Mouse (Mus musculus) limb, embryonic 14.5 days (tissue): ENCODE results near the gene Nos3. TPM values are rescaled to one million over a fixed set of nuclear protein-coding genes. Genes with fewer than 3 reads are reported as not detected.

ENCODE experiments used
- ATAC-seq: fragments of 200-750 bp; cut with Nextera tagmentation; 2 replicates; pipeline ENCODE4 v1.8.0; 2017; ENCODE audit warnings: low read depth, moderate number of reproducible peaks, moderate TSS enrichment; ENCODE audit not compliant: low FRiP score
- DNase-seq: peaks from one replicate; pipeline ENCODE4 v3.0.0-alpha.2; 2015; ENCODE audit warnings: low spot score
- H3K27ac ChIP-seq: fragments of 300-500 bp; sonication (generic); replicated peaks from 2 replicates; pipeline ENCODE4 v1.5.1; 2014; ENCODE audit warnings: low read depth, mild to moderate bottlenecking, low read length, moderate library complexity, mixed read lengths
- H3K27me3 ChIP-seq: fragments of 300-500 bp; sonication (generic); 2 replicates; pipeline ENCODE4 v1.6.1; 2014; ENCODE audit warnings: low read length, mixed read lengths; ENCODE audit not compliant: control insufficient read depth, insufficient read depth
- H3K36me3 ChIP-seq: fragments of 300-500 bp; sonication (generic); 2 replicates; pipeline ENCODE4 v1.6.1; 2014; ENCODE audit warnings: mild to moderate bottlenecking, low read length, moderate library complexity, mixed read lengths; ENCODE audit not compliant: control insufficient read depth, insufficient read depth
- H3K4me1 ChIP-seq: fragments of 300-500 bp; sonication (generic); 2 replicates; pipeline ENCODE4 v1.6.1; 2014; ENCODE audit warnings: antibody characterized with exemption, low read length, mixed read lengths; ENCODE audit not compliant: control insufficient read depth, insufficient read depth
- H3K4me2 ChIP-seq: fragments of 300-500 bp; sonication (generic); replicated peaks from 2 replicates; pipeline ENCODE4 v1.6.1; 2014; ENCODE audit warnings: low read depth, mild to moderate bottlenecking, low read length, moderate library complexity; ENCODE audit not compliant: severe bottlenecking
- H3K4me3 ChIP-seq: fragments of 300-500 bp; sonication (generic); replicated peaks from 2 replicates; pipeline ENCODE4 v1.5.1; 2014; ENCODE audit warnings: low read length
- H3K9ac ChIP-seq: fragments of 300-500 bp; sonication (generic); 2 replicates; pipeline ENCODE4 v1.6.1; 2014; ENCODE audit warnings: mild to moderate bottlenecking, low read depth, low read length, moderate library complexity; ENCODE audit not compliant: severe bottlenecking
- H3K9me3 ChIP-seq: fragments of 300-500 bp; sonication (generic); 2 replicates; pipeline ENCODE4 v1.6.1; 2016; ENCODE audit warnings: low read length; ENCODE audit not compliant: control insufficient read depth
- POLR2A ChIP-seq: fragments of 200-500 bp; IDR thresholded peaks from 2 replicates; pipeline ENCODE4 v1.8.0; 2012; ENCODE audit warnings: inconsistent platforms, mild to moderate bottlenecking, moderate library complexity, borderline replicate concordance; ENCODE audit not compliant: insufficient read depth, insufficient read length; ENCODE audit errors: extremely low read depth
- WGBS: fragments of 180-500 bp; shearing (Covaris S2); extraction: QIAGEN DNeasy Blood & Tissue Kit; methylation state at CpG from one replicate; pipeline ENCODE4 v1.1.7; 2014; 5-methylcytosine and 5-hydroxymethylcytosine counted together
- polyA plus RNA-seq, 2 experiments: library from polyadenylated mRNA; depleted of rRNA in 1 of 2; stranded (reverse) in 1 of 2; unstranded in 1 of 2; fragments of >200 nt; fragmentation: Nextera tagmentation in 1 of 2; extraction: Ambion mirVana in 1 of 2; gene quantifications; 2 replicates each; pipeline versions ENCODE4 v1.2.1 to v1.2.3; 2012 to 2014

The Nos3 gene
- polyA plus RNA-seq, 2 experiments, result 4.8 to 7.3 TPM

GRCm38 (mm10) chr5:24356764-24357163 is 7.8 kb upstream of the Nos3 start:
- H3K9me3 ChIP-seq, result no peaks in the 10 kb centered on the region
- ATAC-seq (no peak), DNase-seq (no peak)
- H3K36me3 ChIP-seq, result no peaks in the 10 kb centered on the region
- no peak overlapping the region for H3K4me3 ChIP-seq
- H3K4me2 ChIP-seq, result no peak overlapping the region
- no peak overlapping the region for H3K9ac ChIP-seq
- no peaks in the 10 kb centered on the region; the same call in 1 of the 2 replicates for H3K27me3 ChIP-seq
- peaks cover 12% of the 10 kb centered on the region for H3K4me1 ChIP-seq
- TF ChIP-seq POLR2A, result no peak
- H3K27ac ChIP-seq, result no peak overlapping the region
- WGBS, result 57% methylated on average over 4 of the region's 4 CpGs

GRCm38 (mm10) chr5:24357461-24357860 is 7.1 kb upstream of the Nos3 start:
- TF ChIP-seq POLR2A, result no peak
- Histone ChIP-seq H3K9me3 (no peaks in the 10 kb centered on the region), H3K4me2 (no peak overlapping the region), H3K4me3 (no peak overlapping the region), H3K27me3 (no peaks in the 10 kb centered on the region; the same call in 1 of the 2 replicates), H3K9ac (no peak overlapping the region), H3K36me3 (no peaks in the 10 kb centered on the region), H3K27ac (no peak overlapping the region), H3K4me1 (peaks cover 5% of the 10 kb centered on the region)
- WGBS, result 11% methylated on average over 7 of the region's 7 CpGs
- DNase-seq, result peak; percentile 97
- peak; percentile 53; the same call in 1 of the 2 replicates for ATAC-seq

- DNase-seq (peak; percentile 69), ATAC-seq (peak; percentile 50; the same call in 1 of the 2 replicates)
- H3K36me3 ChIP-seq, result no peaks in the 10 kb centered on the region
- H3K4me3 ChIP-seq, result no peak overlapping the region
- no peak overlapping the region for H3K9ac ChIP-seq
- no peaks in the 10 kb centered on the region for H3K27me3 ChIP-seq
- TF ChIP-seq POLR2A, result no peak
- no peak overlapping the region for H3K4me2 ChIP-seq
- H3K4me1 ChIP-seq, result no peaks in the 10 kb centered on the region
- H3K9me3 ChIP-seq, result no peaks in the 10 kb centered on the region
- 1% methylated on average over 7 of the region's 7 CpGs for WGBS
- H3K27ac ChIP-seq, result no peak overlapping the region
Measured at GRCm38 (mm10) chr5:24360792-24361454, 3.7 kb upstream of the Nos3 start.

- no peak for TF ChIP-seq POLR2A
- H3K36me3 ChIP-seq, result no peaks in the 10 kb centered on the region
- H3K9ac ChIP-seq, result no peak overlapping the region
- no peaks in the 10 kb centered on the region for H3K27me3 ChIP-seq
- DNase-seq (no peak), ATAC-seq (no peak)
- H3K4me3 ChIP-seq, result no peak overlapping the region
- H3K27ac ChIP-seq, result no peak overlapping the region
- H3K9me3 ChIP-seq, result no peaks in the 10 kb centered on the region
- 78% methylated on average over 2 of the region's 2 CpGs for WGBS
- no peak overlapping the region for H3K4me2 ChIP-seq
- no peaks in the 10 kb centered on the region for H3K4me1 ChIP-seq
Measured at GRCm38 (mm10) chr5:24363467-24363866, 1.1 kb upstream of the Nos3 start.

GRCm38 (mm10) chr5:24364061-24364460 is 549 bp upstream of the Nos3 start:
- Histone ChIP-seq H3K4me2 (no peak overlapping the region), H3K9ac (no peak overlapping the region), H3K4me3 (no peak overlapping the region), H3K27ac (no peak overlapping the region), H3K9me3 (no peaks in the 10 kb centered on the region), H3K36me3 (no peaks in the 10 kb centered on the region), H3K4me1 (no peaks in the 10 kb centered on the region), H3K27me3 (no peaks in the 10 kb centered on the region)
- DNase-seq (no peak), ATAC-seq (no peak)
- TF ChIP-seq POLR2A, result no peak
- WGBS, result 59% methylated on average over 3 of the region's 3 CpGs
